Mouse (Mus musculus): ENCODE measurements around the gene Ttpal. TPM values are rescaled to one million over a fixed set of nuclear protein-coding genes. Genes with fewer than 3 reads are reported as not detected.

Gene Ttpal
- polyA plus RNA-seq (2017; shearing (Covaris generic)) = 44.4 TPM

DNA sequence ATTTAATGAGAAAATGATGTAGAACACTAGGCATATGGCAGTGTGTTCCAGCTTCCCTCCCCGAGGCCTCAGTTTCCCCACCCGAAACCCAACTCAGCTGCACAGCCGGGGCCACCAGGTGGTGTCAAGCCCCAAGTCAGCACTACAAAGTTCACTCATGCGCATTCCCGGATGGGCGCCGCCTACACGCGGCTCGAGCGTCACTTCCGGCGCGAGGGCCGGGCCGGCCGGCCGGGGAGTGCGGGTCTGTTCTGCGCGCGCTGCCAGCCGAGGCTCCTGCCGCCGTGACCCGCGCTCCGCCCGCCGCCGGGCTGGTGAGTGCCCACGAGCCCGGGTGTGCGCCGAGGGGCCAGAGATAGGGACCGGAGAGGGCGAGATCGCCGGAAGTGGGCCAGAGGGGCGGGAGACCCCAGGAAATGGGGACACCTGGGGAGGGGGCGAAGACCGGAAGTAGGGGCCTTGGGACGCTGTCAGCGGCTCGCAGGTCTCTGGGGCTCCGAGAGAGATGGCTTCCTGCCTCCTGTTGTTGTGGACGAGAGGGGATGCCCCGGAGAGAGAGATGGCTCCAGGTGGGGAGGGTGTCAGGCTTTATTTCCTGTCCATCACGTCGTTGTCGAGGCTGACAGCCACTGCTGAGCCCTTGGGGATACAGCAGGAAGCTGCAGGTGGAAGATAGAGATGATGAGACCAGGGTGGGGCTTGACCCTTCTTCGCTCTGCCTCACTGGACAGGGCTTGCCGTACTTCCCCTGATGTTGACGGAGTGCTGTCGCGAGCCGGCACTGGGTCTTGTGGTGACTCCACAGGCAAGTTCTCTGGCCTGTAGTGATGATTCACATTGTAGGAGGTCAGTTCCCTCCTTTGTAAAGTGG is at the start of gene Ttpal:
Gene Ttpal (plus strand): TSS at position 214 of the 871 bp plus-strand sequence.

DNA sequence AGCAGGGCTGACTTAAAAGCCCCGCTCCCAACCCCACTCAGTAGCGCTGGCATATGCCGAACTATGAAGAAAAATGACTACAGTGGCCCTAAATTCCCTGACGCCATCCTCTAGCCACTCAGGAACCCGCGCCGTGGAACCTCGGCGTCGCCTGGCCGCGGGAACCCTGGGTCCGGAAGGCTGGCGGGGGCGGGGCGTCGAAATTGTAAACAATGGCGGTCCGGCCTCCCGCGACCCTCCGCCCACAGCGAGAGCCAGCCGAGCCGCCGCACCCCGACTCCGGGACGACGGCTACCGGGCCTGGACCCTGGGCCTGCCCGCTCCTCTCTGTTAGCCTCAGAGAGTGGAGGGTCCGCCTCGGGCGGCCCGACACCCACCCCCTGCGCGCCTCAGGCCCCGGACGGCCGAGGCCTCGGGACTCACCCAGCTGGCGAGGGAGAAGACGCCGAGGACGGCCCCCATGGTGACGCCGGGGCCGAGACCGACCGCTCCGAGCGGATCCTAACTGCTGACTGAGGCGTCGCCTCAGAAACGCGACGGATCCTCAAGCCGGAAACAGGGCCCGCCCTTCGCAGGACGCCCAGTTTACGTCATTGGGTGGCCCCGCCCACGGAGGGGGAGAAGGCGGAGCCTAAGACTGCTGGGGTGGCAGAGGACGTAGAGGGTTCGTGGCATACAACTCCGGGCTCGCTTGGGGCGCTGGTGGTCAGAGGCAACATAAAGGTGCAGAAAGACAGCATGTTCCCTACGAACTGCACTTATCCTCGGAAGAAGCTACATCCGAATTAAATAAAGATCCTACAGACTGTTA is 42.7 kb downstream of the Ttpal start, which contains the start of gene Serinc3:
Gene Serinc3 (minus strand): TSS at position 557 of the 811 bp plus-strand sequence.

GRCm38 (mm10) chr2:163657975-163658886 is 56.1 kb downstream of the Ttpal start, which contains the start of gene Pkig:
TSS of gene Pkig (plus strand) at chr2:163658386.

Other genes starting within 250 kb of the Ttpal start
- not detected for gene Jph2, start 204.3 kb upstream of the Ttpal start, polyA plus RNA-seq (2017; shearing (Covaris generic))
- 196 TPM for gene Oser1, start 177.6 kb upstream of the Ttpal start, polyA plus RNA-seq (2017; shearing (Covaris generic))
- not detected for gene Gdap1l1, start 163.8 kb upstream of the Ttpal start, polyA plus RNA-seq (2017; shearing (Covaris generic))
- gene Fitm2, start 129.7 kb upstream of the Ttpal start, polyA plus RNA-seq (2017; shearing (Covaris generic)) = 2.9 TPM
- gene R3hdml, start 110.0 kb upstream of the Ttpal start, polyA plus RNA-seq (2017; shearing (Covaris generic)) = not detected
- not detected for gene Hnf4a, start 95.5 kb upstream of the Ttpal start, polyA plus RNA-seq (2017; shearing (Covaris generic))
- gene Serinc3, start 42.8 kb downstream of the Ttpal start, polyA plus RNA-seq (2017; shearing (Covaris generic)) = 507 TPM
- 3.5 TPM for gene Pkig, start 56.1 kb downstream of the Ttpal start, polyA plus RNA-seq (2017; shearing (Covaris generic))
- 2.4 TPM for gene Ada, start 147.9 kb downstream of the Ttpal start, polyA plus RNA-seq (2017; shearing (Covaris generic))
- gene Ccn5, start 218.5 kb downstream of the Ttpal start, polyA plus RNA-seq (2017; shearing (Covaris generic)) = not detected

All from effector memory CD4-positive, alpha-beta T cell, adult 5 months (primary cell).